Mouse (Mus musculus) cerebellum, postnatal 4 days (tissue): ENCODE measurements around the gene S100a10.
"Not testable (repeated sequence)": the region's sequence is repeated elsewhere in the genome, so short reads cannot be mapped to it uniquely, and the experiment has no call there.

Experiments used
- DNase-seq, 2 experiments: peaks; one replicate each; pipeline ENCODE4 v3.0.0; 2022; ENCODE audit warnings: low spot score in 2 of 2, mixed read lengths in 1 of 2

Gene S100a10

DNA sequence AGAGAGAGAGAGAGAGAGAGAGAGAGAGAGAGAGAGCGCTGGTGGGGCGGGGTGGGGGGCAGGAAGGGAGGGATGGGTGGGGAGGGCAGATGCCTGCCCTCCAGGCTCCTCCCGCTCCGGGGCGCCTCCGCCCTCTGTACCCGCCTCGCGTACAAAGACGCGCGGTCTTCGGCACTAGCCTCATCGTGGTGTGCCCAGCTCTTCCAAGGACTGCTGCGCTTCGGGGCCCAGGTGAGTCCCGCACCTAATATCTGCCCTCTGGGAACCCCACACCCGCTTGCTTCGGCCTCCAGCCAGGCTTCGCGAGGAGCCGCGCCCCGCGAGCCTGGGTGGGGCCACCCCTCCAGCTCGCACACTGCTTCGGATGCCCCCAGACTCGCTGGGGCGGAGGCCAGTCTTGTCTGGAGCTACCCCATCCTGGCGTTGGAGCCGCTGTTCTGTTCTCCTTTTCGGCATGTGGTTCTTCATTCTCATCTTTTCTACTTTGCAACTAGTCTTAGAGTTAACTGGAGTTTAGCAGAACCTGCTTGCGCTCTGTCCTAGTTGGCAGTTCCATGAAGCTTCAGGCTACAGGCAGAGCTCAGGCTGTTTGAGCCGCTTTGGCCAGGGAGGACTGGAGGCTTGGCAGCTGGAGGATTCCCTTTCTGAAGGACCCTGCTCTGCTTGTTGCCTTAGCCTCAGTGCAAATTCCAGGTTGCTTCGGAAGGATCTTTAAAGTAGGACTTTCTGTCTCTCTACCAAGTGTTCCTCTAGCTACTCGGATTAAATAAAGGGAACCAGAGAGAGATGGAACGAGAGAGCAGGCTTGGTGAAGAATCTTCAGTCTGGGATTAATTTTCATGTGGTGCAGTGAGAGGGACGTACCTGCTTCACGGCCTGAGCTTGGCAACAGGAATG lies at the start of gene S100a10:
TSS of gene S100a10 (plus strand) at position 100 of the 897 bp plus-strand sequence.
- DNase-seq, result peak in 1 of 2 experiments; percentile 8

DNA sequence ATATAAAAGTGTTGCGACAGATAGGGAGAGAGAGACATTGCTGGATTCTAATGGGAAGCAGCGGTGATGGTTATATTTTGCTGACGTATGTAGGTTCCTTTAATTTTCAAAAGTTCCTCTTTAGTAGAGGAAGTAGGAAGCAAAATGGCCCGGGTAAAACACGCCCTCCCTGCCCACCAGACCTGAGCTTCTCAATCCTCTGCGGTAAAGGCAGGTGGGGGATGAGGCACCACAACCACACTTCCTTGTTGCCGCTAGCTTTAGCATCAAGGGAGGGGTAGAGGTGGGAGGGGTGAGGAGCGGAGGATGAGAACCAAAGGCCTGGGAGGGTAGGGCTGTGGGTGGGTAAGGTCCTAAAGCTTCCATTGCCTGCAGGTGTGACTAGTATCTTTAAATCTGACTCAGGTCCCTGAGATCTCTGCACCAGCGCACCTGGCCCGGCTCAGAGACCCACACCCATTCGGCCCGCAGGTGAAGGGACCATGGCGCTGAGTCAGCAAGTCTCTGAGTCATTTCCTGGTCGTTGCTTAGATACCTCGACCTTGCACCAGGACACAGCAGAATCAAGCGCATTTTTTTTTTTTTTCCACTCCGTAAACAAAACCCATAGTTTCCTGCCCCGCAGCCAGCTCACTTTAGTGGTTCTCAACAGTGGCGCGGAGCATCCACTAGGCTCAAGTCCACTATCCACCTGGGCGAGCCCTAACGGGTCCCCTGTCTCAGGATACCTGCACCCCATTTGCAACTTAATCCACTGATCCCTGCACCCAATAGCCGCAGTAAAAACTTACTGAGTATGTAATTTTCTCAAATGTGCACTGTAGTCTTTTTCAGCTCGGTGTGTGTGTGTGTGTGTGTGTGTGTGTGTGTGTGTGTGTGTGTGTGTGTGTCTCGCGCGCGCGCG lies 48.7 kb upstream of the S100a10 start:
- no peak for DNase-seq

DNA sequence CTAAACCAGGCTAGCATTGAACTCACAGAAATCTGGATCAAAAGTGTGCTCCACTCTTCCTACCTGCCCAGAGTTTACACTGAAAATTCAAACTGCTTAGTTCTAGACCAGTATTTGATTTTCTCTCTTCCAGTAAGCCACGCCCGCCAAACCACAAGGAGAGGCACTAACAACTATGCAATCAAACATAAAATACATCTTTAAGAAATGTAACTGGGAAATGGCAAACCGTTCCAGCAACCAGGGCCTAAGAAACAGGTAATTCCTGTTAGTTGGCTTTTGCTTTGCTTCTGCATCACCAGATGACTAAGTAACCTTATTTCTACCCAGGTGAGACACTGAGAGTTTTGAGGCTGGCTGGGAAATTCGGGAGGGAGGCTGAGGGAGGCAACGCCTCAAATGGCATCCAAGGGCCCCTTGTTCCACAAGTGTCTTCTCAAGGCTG lies 48.0 kb upstream of the S100a10 start:
- DNase-seq, result no peak

DNA sequence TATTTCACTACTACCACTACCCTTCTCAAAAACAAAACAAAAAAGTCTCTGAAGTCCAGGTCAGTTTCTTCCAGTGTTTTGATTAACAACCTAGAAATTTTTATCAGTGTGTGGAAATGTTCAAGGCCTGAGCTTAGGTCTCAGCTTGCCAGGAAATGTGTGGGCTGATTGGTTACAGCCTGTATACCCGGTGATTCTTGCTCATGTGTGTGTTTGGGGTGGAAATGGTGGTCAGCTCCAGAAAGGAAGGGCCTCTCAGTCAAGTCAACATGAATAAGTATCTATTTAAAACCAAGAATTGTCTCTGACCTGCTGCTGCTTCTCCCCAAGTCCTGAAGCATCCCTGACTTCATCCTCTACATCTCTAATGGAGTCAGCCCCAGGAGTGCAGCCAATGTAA lies 45.6 kb upstream of the S100a10 start:
- no peak for DNase-seq

DNA sequence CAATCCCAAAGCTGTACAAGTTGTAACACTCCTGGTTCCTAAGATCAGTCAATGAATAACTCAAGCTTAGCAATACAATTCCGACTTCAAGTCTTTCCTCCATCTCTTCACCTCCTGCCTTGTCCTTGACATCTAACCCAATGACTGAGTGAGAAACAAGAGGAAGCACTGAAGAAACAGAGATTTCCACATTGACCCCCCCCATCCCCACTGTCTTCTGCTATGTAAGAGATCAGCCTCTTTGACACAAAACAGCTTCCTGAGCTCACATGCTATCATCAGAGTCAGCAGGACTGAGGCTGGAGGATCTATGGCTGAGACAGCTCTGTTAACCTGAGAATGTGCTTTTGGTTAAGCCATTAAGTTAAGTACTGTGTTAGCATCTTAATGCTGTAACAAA lies 43.8 kb upstream of the S100a10 start:
- DNase-seq, result no peak

DNA sequence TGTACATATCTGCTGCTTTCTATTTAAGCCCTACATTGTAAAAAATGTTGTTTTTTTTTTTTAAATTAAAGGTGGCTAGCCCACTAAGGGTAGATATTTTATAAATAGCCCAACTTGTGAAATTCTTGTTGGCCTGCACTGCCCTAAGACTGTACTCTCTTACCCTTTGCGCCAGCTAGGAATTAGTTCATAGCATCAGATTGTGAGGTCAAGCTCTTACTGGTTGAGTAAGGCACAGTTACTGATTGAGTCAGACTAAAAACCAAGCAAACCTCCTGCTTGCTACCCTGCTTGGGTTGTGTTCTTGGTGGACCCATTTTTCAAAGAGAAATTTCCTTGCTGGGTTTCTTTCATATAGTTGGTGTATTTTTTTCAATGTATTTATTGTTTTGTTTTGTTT lies 43.1 kb upstream of the S100a10 start:
- no peak for DNase-seq

DNA sequence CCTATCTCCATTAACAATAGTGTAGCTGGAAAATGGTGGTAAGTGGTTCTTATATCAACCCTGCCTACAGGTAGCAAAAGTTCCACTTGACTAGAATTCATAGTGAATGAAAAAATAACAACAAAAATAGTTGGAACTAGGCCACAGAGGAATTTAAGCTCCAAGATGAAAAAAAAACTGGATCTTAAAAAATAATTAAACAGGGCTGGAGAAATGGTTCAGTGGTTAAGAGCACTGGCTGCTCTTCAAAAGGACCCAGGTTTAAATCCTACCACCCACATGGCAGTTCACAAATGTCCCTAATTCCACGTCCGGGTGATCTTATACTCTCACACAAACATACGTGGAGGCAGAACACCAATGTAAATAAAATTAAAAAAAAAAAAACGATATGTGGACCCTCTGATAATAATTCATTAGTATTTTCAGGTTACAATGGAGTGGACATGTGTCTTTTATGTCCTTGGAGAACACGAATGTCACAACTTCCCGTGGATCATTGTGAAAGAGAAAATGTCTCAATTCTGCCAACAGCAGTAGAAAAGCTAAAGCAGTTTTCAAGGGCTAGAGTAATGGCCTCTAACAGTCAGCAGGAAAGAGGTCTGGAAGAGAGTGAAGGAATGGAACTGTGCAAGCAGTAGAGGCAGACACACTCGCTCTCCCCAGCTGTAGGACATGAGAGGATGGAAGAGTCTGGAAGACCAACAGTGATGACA lies 42.3 kb upstream of the S100a10 start:
- no peak for DNase-seq

DNA sequence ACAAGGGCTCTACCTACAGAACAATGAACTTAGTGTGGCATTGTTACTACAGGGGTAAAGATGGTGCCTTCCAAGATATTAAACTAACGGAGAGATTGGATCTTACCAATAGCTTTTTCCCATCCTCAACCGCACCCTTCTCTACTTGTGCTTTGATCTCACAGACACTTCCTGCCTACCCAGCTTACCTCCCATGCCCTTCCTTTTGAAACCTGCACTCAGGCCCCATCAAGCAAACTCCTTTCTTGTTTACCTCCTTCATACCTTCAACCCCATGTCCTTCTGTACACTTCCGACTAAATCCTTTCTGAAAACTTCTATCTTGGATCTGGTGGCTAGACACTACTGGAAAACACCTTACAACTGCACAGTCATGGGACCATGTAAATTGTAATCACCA lies 40.3 kb upstream of the S100a10 start:
- DNase-seq, result no peak

DNA sequence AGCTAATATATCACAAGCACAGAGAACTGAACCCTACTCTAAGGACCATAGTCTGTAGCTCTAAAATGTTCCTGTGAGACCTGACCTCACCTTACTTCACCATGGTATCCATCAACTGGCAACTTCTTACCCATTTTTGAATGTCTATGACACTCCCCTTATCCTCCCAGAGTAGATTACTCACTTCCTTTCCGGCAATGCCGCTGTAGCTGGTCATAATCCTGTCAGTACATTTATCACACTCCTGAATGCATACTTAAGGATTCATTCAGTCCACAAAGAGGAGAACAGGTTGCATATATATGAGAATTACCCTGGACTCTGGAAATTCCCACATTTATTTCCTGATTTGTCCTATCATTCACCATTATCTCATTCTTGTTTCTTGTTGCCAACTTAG lies 37.5 kb upstream of the S100a10 start:
- DNase-seq, result no peak

DNA sequence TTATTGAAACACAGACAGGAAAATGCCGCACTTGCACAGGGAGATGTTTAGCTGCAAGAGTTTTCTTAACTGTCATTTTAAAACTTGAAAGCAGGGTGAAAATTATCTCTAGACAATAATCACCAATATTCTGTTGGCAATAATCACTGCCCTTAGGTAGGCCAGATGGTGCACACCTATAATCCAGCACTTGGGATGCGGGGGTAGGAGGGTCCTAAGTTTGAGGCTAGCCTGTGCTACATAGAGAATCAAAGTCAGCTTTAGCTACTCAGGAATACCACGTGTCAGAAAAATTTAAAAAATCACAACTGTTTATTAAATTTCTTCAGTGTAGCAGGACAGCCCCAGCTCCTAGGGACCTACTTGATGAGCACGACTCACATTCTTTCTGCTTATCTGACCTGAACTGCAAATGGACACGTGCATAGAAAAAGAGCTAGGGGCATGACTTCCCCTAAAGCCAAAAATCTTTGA lies 35.0 kb upstream of the S100a10 start:
- no peak for DNase-seq

DNA sequence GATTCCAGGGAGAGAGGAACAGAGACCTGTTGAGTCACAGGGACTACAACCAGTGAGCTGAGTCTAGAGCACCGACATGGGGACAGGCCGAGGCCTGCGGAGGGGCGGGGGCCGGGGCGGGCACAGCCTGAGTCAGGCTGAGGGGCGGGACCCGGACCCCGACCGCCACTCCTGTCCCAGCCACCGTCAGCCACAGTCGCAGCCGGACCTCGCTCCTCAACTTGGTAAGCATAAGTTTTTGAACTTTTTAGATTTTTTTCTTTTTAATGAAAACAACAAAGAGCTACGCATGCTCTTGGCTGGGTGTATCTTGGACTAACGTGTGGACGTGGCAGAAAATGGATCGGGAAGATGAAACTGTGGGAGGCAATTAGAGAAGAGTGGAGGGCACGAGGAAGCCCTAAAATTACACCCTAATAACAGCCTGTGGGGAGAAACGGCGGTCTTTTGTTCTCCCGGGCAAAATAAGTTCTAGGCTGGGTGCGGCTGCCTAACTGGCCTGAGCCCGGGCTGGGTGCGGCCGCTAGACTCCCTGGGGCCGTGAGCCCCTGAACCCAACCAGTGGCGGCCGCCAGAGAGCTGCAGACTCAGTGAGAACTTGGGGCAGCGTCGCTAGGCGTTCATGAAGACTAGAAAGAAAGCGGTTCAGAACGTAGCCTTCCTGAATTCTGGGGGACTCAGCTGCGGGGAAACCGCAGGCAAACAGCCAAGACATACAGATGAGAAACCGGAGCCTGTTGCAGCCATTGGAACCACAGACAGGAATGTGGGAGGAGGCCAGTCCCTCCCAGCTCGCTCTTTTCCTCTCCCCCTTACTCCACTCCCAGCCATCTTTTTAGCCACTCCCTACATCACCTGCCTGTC lies 34.3 kb upstream of the S100a10 start, which contains the start of gene S100a11:
TSS of gene S100a11 (plus strand) at position 159 of the 864 bp plus-strand sequence.
- DNase-seq, result peak in 1 of 2 experiments; percentile 4

DNA sequence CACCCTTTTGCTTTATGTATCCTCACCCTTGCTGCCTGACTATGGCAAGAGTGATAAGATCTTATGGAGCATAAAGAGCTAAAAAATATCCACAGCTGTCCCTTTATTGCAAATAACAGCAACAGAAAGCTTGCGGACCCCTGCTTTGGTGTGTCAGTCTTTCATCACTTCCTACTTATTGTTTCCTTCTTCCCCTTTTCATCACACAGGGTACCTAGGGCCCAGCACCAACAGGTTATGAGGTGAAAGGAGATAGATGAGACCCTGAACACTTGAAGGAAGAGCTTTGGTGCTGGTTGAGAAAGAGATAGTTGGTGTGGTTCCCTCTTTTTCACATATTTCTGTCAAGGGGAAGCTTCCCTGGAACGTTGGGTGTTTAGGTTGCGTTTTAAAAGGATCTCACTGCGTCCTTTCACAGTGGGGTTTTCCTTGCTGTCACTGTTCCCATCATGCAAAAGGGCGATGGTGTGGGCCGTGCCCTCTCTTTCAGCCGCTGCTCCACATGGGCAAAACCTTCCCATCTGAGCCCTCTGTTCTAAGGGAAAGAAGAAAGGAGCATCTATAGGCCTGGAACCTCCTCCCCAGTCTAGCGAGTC lies 33.3 kb upstream of the S100a10 start:
- DNase-seq, result no peak

DNA sequence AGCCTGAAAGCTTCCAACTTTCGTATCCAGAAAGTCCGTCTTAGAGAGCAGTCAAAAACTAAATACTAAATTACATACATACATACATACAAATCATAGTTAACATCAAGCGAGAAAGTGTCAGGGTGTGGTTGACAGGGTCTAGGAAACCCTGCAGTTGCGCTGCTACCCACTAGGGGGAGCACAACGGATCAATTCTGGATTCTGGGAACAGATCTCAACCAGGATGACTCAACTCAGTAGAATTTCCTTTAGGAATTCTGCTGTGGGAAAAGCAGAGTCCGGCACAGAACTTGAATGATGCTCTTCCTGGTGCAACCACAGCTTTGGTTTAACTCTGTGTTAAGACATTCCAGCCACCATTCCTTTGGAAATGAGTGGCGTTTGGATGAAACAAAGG lies 32.3 kb upstream of the S100a10 start:
- DNase-seq, result peak in 1 of 2 experiments; percentile 47

DNA sequence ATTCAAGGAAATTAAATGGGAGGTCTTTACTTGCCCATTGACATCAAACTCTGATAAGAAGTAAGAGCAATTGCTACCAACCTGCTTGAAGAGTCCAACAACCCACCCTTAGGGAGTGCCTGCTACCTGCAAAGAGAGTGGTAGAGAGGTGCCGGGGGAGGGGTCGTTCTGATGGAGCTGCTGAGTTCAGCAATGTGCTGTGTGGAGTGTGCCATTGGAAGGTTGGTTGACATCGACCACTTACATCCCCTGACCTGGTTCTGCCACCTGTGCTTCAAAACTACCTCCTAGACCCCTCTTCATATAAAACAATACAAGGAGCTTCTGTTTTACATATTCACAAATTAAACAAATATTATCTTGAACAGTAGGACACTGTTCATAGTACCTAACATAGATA lies 27.6 kb upstream of the S100a10 start:
- no peak for DNase-seq

DNA sequence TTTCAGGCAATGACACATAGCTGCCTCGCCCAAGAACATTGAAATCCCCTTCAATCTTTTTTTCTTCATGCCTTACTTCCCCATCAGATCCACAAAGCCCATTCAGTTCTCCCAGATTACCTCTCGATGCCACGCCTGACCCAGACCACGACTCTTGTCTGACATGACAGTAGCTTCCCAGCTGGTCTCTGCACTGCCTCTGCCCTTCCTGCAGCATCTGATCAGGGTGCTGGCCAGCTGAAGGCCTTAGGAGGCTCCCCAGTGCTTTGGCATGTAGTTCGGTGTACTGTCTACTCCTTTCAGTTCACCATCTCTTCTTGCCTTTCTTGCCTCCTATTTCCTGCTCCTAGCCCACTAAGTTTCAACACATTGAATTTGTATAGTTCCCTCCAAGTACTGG lies 26.1 kb upstream of the S100a10 start:
- no peak for DNase-seq

DNA sequence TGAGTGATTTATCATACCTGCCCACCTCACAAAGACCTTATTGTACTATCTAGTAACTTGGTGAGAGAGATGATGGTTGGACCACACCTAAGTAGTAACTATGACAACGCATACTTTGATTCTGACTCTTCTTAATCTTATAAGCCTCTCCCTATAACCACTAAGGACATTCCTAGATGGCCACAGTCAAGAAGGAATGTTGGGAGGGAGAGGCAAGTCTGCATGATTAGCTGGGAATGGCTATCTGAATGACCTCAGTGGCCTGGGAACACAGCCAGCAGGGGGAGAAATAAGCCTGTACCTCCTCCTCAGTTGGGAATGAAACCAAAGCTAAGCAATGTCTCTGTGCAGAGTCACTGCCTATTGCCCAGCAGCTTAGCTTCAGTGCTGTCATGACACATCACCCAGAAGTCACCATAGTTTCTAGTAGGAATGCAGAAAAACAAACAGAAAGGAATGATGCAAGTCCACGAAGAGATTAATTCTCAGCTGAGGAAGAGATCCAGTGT lies 17.8 kb upstream of the S100a10 start:
- no peak for DNase-seq

DNA sequence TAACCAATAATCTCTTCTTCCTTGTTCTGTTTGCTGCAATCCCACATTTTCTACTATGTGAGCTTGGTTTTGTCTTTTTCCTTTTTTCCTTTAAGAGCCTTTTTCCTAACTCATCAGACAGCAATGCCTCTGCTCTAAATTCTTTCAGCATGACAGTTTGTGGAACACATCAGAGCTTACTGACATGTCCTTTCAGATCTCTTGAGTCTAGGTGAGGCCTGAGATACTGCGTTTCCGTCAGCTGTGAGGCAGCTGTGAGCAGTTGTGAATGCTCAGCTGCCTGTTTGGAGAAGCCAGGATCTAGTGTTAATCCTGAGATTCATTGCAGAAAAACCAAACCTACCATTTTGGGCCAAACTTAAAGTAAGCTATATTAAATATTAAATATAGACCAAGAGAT lies 16.4 kb upstream of the S100a10 start:
- no peak for DNase-seq

DNA sequence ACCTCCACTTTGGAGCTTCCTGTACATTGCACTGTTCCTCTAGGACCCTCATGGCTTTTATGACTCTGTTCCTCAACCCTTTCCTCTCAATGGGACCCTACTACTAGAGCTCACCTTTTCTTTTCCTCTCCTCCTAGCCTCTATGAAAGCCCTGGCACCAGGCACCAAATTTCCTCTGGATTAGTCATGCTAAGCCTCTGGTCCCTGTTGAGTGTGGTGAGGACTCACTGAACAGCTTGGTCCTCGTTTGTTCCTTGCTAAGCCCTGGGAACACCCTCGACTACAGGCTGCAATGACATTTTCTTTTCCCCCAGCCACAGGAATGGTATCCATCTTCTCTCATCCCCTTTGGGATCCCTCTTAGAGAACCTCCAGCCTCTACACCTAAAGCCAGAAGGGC lies 13.4 kb upstream of the S100a10 start:
- no peak for DNase-seq

DNA sequence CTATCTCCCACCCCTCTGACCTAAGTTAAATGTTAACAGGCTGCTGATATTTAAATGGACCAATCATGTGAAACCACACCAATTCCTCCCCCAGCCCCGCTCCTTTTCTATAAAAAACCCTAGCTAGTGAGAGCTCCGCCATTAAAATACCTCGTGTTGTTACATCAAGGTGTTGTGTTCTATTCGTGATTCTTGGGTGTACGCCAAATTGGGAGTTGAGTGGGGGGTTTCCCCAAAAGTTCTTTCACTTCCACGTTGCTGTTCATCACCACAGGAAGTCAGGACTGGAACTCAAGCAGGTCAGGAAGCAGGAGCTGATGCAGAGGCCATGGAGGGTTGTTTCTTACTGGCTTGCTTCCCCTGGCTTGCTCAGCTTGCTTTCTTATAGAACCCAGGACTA lies 10.7 kb upstream of the S100a10 start:
- DNase-seq, result not testable (repeated sequence)

DNA sequence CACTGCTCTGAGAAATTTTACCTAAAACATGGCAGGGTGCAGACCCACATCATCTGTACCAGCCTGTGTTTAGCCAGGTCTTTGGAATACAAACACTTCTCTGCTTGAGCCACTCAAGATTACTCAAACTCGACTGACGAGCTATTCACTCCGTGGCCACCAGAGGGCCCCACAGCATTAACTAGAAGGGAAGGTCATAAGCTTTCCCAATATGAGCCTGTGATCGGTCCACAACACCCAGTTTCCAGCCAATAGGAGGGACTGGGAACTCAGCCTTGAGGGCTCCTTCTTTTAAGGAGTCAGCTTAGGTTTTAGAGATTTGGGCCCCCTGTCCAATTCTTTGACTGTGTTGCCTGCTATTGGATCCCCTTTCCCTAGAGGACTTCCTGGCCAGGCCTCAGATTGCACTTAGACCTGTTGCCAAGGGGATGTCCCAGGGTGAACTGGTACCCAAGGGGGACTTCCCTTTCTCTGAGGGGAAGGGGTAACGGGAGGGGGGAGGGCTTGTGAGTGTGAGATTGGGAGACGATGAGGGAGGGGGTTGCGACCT lies 7.7 kb upstream of the S100a10 start:
- DNase-seq, result peak; percentile 67 to 78
